Mouse (Mus musculus) heart, adult 2 months (tissue): ENCODE results near the gene Hsdl1. TPM values are rescaled to one million over a fixed set of nuclear protein-coding genes. Genes with fewer than 3 reads are reported as not detected.

Experiments
- DNase-seq, 2 experiments: peaks; one replicate each; pipeline ENCODE4 v3.0.0; 2021
- H3K27ac ChIP-seq: fragments of 200-600 bp; 2 replicates; pipeline ENCODE4 v1.8.1; 2022
- H3K27me3 ChIP-seq: fragments of 200-500 bp; 2 replicates; pipeline ENCODE4 v1.6.1; 2012; ENCODE audit warnings: mild to moderate bottlenecking, low read length, inconsistent platforms, mixed read lengths; ENCODE audit not compliant: control insufficient read depth, insufficient read depth
- H3K36me3 ChIP-seq: fragments of 200-500 bp; 2 replicates; pipeline ENCODE4 v1.6.1; 2012; ENCODE audit warnings: low read length, inconsistent platforms; ENCODE audit not compliant: control insufficient read depth, insufficient read depth
- H3K4me1 ChIP-seq: fragments of 200-500 bp; 2 replicates; pipeline ENCODE4 v1.6.1; 2011; ENCODE audit warnings: low read length; ENCODE audit not compliant: control insufficient read depth, insufficient read depth
- H3K4me3 ChIP-seq: fragments of 200-600 bp; 2 replicates; pipeline ENCODE4 v1.8.1; 2022
- H3K79me2 ChIP-seq: fragments of 200-500 bp; replicated peaks from 2 replicates; pipeline ENCODE4 v1.6.1; 2012; ENCODE audit warnings: mild to moderate bottlenecking, inconsistent platforms, low read length, moderate library complexity, mixed read lengths; ENCODE audit not compliant: control insufficient read depth, insufficient read depth
- H3K9ac ChIP-seq: fragments of 200-500 bp; 2 replicates; pipeline ENCODE4 v1.6.1; 2012; ENCODE audit warnings: low read depth, mild to moderate bottlenecking, control low read depth, inconsistent platforms, low read length, mixed read lengths
- CTCF ChIP-seq: fragments of 200-600 bp; IDR thresholded peaks from 2 replicates; pipeline ENCODE4 v1.8.1; 2022; ENCODE audit warnings: antibody characterized with exemption, mild to moderate bottlenecking, moderate library complexity
- EP300 ChIP-seq: fragments of 200-500 bp; IDR thresholded peaks from 2 replicates; pipeline ENCODE4 v1.6.1; 2011; ENCODE audit warnings: low read depth, low read length, control low read depth; ENCODE audit not compliant: insufficient read depth
- POLR2A ChIP-seq: fragments of 200-500 bp; IDR thresholded peaks from 2 replicates; pipeline ENCODE4 v1.6.1; 2011; ENCODE audit warnings: mild to moderate bottlenecking, low read depth, low read length, control low read depth; ENCODE audit not compliant: insufficient read depth
- WGBS: fragments of 180-500 bp; shearing (Covaris S2); methylation state at CpG from one replicate; pipeline ENCODE4 v1.1.7; 2018; 5-methylcytosine and 5-hydroxymethylcytosine counted together
- intact Hi-C: fragments of 180-260 bp; cut with DNase I; formaldehyde crosslinking; loops from one replicate; pipeline ENCODE4 v1.15.1; 2025
- polyA plus RNA-seq: library from polyadenylated mRNA; depleted of rRNA; stranded (reverse); fragments of >200 nt; gene quantifications from 2 replicates; pipeline ENCODE4 v1.2.3, GENCODE M21; 2012
- total RNA-seq, 2 experiments: library from RNA; stranded (reverse); gene quantifications; 2 replicates each; pipeline ENCODE4 v1.2.3; 2021

The Hsdl1 gene
- total and polyA plus RNA-seq, 3 experiments: 11.9 to 20.4 (median 17.6) TPM

GRCm38 (mm10) chr8:119545180-119545579 lies 29.8 kb downstream of the Hsdl1 start:
- Histone ChIP-seq H3K4me3 (no peak overlapping the region), H3K9ac (no peak overlapping the region), H3K79me2 (peaks cover 7% of the 10 kb centered on the region; the same call in 1 of the 2 replicates), H3K36me3 (peaks cover 4% of the 10 kb centered on the region), H3K4me1 (no peaks in the 10 kb centered on the region), H3K27ac (no peak overlapping the region), H3K27me3 (no peaks in the 10 kb centered on the region)
- TF ChIP-seq CTCF: no peak
- TF ChIP-seq POLR2A: no peak
- no peak for TF ChIP-seq EP300
- DNase-seq: no peak
- intact Hi-C loops: no loop called here
- 72% methylated on average over 6 of the region's 6 CpGs for WGBS

DNA sequence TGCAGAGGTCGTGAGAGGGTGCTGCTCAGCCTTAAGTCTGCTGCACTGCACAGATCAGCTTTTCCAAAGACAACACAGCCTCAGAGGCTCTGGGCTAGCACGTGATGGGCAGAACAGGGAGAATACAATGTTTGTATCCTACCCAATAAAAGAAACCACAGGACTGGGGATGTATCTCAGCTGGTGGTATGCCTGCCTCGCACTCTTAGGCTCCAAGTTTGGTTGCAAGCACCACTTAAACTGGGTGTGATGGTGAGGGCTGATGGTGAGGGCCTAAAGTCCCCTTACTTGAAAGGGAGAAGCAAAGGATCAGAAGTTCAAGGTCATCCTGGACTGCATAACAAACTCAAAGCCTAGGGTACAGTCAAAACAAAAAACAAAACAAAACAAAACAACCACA lies 30.4 kb downstream of the Hsdl1 start:
- Histone ChIP-seq H3K27me3 (no peaks in the 10 kb centered on the region), H3K27ac (no peak overlapping the region), H3K9ac (no peak overlapping the region), H3K36me3 (peaks cover 4% of the 10 kb centered on the region), H3K4me3 (no peak overlapping the region), H3K4me1 (no peaks in the 10 kb centered on the region), H3K79me2 (peaks cover 4% of the 10 kb centered on the region; the same call in 1 of the 2 replicates)
- WGBS: 84% methylated on average over 3 of the region's 3 CpGs
- TF ChIP-seq CTCF: no peak
- no peak for TF ChIP-seq POLR2A
- no peak for TF ChIP-seq EP300
- intact Hi-C loops: no loop called here
- no peak for DNase-seq

- WGBS: 47% methylated on average over 9 of the region's 9 CpGs
- no peak overlapping the region for H3K9ac ChIP-seq
- no peak for DNase-seq
- no peaks in the 10 kb centered on the region for H3K27me3 ChIP-seq
- intact Hi-C loops: no loop called here
- no peak overlapping the region for H3K27ac ChIP-seq
- no peaks in the 10 kb centered on the region for H3K79me2 ChIP-seq
- H3K36me3 ChIP-seq: no peaks in the 10 kb centered on the region
- H3K4me3 ChIP-seq: no peak overlapping the region
- TF ChIP-seq CTCF (no peak), POLR2A (no peak), EP300 (no peak)
- H3K4me1 ChIP-seq: no peaks in the 10 kb centered on the region
These were observed 43.0 kb downstream of the Hsdl1 start for GRCm38 (mm10) chr8:119531973-119532372.

DNA sequence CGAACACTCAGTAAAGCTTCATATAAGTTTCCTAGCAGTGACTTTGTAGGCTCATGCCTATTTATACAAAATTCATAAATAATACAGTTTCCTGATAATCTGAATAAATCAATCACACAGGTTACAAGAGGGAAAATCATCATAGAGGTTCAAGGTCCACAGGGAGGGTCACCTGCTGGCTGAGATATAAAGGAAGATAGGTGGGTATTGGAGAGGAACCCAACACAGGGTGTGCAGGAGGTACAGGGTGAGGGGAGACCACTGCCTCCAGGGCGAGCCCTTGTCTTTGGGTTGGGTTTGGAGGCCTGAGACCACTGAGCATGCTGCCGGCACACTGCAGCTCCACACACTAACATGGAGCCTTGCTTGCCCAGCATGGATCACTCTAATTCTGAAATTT lies 43.6 kb downstream of the Hsdl1 start:
- Histone ChIP-seq H3K4me1 (no peaks in the 10 kb centered on the region), H3K36me3 (no peaks in the 10 kb centered on the region), H3K4me3 (no peak overlapping the region), H3K27ac (no peak overlapping the region), H3K79me2 (no peaks in the 10 kb centered on the region), H3K9ac (no peak overlapping the region), H3K27me3 (no peaks in the 10 kb centered on the region)
- 93% methylated on average over 3 of the region's 3 CpGs for WGBS
- intact Hi-C loops: no loop called here
- TF ChIP-seq EP300 (no peak), CTCF (no peak), POLR2A (no peak)
- no peak for DNase-seq

- Histone ChIP-seq H3K27ac (no peak overlapping the region), H3K36me3 (no peaks in the 10 kb centered on the region), H3K27me3 (no peaks in the 10 kb centered on the region), H3K4me1 (no peaks in the 10 kb centered on the region), H3K4me3 (no peak overlapping the region), H3K79me2 (no peaks in the 10 kb centered on the region), H3K9ac (no peak overlapping the region)
- no peak for TF ChIP-seq EP300
- no peak for TF ChIP-seq POLR2A
- TF ChIP-seq CTCF: no peak
- DNase-seq: no peak
- WGBS: 39% methylated on average over 6 of the region's 6 CpGs
- intact Hi-C loops: no loop called here
These were observed 44.0 kb downstream of the Hsdl1 start for GRCm38 (mm10) chr8:119530937-119531336.

DNA sequence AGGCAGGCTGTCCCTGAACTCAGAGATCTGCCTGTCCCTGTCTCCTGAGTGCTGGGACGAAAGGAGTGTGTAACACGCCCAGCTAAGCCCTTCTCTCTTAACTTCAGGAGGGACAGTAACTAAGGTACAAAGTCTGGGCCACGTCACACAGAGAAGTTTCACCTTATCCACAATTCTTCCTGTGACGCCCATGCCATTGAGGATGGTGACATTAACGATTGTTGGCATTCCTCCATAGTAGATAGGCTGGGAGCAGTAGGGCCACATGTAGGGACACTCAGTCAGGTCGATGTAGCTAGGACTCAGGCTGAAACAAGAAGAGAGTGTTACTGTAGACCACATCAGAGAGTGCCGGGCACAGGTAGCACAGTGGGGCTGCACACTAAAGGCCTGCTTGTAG lies 46.2 kb downstream of the Hsdl1 start:
- Histone ChIP-seq H3K36me3 (no peaks in the 10 kb centered on the region), H3K27ac (no peak overlapping the region), H3K27me3 (no peaks in the 10 kb centered on the region), H3K4me1 (no peaks in the 10 kb centered on the region), H3K79me2 (no peaks in the 10 kb centered on the region), H3K9ac (no peak overlapping the region), H3K4me3 (no peak overlapping the region)
- intact Hi-C loops: loop anchor here (5.0 kb wide), 1 partner anchor 69 kb away; no protein-coding TSS in a partner anchor
- 85% methylated on average over 7 of the region's 7 CpGs for WGBS
- DNase-seq: no peak
- TF ChIP-seq CTCF: no peak
- no peak for TF ChIP-seq EP300
- TF ChIP-seq POLR2A: no peak

DNA sequence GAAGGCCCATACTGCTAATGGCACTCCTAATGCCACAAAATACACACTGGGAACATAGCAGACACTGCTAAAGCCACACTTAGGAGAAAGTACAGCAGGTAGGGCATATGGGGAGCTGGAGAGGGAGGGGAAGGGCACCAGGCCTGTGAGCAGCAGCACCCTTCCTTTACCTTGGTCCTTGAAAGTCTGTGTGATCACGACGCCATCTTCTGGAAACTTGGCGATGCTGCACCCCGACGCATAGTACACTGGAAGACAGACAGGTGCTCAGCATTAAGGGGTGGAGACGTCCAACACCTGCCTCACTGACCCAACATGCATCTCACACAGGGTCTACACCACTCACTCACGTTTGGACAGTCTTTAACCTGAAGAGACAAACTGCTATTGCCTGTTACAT lies 54.9 kb downstream of the Hsdl1 start:
- Histone ChIP-seq H3K9ac (no peak overlapping the region), H3K4me3 (no peak overlapping the region), H3K79me2 (no peaks in the 10 kb centered on the region), H3K27ac (no peak overlapping the region), H3K36me3 (no peaks in the 10 kb centered on the region), H3K27me3 (no peaks in the 10 kb centered on the region), H3K4me1 (no peaks in the 10 kb centered on the region)
- TF ChIP-seq CTCF: peak; percentile 28; the same call in 1 of the 2 replicates
- no peak for TF ChIP-seq POLR2A
- TF ChIP-seq EP300: no peak
- intact Hi-C loops: no loop called here
- DNase-seq: no peak
- 80% methylated on average over 7 of the region's 7 CpGs for WGBS
